Mouse (Mus musculus): ENCODE data around the gene Eef1a2.

DNA sequence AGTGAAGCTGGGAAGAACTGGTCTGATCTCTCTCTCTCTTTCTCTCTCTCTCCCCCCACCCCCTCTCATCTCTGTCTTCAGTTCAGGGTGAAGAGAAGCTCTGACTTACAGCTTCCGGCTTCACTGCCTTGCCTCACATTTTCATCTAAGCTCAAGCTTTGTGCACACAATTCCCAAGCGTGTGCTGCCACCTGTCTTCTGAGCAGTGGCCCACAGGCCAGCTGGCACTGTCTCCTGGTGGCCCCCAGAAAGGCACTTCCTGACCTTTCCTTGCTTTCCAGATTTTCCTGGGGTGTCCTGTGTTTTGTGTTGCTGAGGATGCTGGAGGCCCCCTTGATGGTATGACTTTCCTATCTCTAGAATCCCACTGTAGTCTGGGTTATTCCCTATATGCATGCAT, 52.7 kb downstream of the Eef1a2 start:
- TF ChIP-seq POLR2A (IDR thresholded peaks at IDR 0.05; ENCODE audit: insufficient read length, low read depth), result no peak
- TF ChIP-seq TCF12 (IDR thresholded peaks at IDR 0.05; ENCODE audit: insufficient read depth, poor library complexity, severe bottlenecking), result no peak
- no peak for TF ChIP-seq MYOG (IDR thresholded peaks at IDR 0.05; ENCODE audit: control insufficient read depth in 1 of 3, insufficient read depth in 1 of 3, insufficient read length in 2 of 3, low read depth in 2 of 3)
- no peak for TF ChIP-seq REST (IDR thresholded peaks at IDR 0.05; ENCODE audit: insufficient read depth, insufficient read length)
- no peak for TF ChIP-seq MAX (IDR thresholded peaks at IDR 0.05; ENCODE audit: low read depth)
- no peak for TF ChIP-seq CEBPB (IDR thresholded peaks at IDR 0.05; ENCODE audit: insufficient read depth, poor library complexity, severe bottlenecking)
- no peak for TF ChIP-seq POLR2AphosphoS2 (IDR thresholded peaks at IDR 0.05; ENCODE audit: insufficient read length, low read depth)
- TF ChIP-seq USF1 (IDR thresholded peaks at IDR 0.05; ENCODE audit: low read depth), result no peak
- TF ChIP-seq E2F4 (IDR thresholded peaks at IDR 0.05; ENCODE audit: insufficient read depth), result no peak
